Mouse (Mus musculus) CD8-positive naive resting alpha-beta T cell, adult 57 days (primary cell): Measurements from ENCODE around the gene Rsph3b. TPM values are rescaled to one million over a fixed set of nuclear protein-coding genes. Genes with fewer than 3 reads are reported as not detected.

ENCODE experiments used
- total RNA-seq: library from RNA; stranded (reverse); gene quantifications from one replicate; pipeline ENCODE4 v1.2.4, GENCODE M21; 2023

Gene Rsph3b
- total RNA-seq = 12.1 TPM

DNA sequence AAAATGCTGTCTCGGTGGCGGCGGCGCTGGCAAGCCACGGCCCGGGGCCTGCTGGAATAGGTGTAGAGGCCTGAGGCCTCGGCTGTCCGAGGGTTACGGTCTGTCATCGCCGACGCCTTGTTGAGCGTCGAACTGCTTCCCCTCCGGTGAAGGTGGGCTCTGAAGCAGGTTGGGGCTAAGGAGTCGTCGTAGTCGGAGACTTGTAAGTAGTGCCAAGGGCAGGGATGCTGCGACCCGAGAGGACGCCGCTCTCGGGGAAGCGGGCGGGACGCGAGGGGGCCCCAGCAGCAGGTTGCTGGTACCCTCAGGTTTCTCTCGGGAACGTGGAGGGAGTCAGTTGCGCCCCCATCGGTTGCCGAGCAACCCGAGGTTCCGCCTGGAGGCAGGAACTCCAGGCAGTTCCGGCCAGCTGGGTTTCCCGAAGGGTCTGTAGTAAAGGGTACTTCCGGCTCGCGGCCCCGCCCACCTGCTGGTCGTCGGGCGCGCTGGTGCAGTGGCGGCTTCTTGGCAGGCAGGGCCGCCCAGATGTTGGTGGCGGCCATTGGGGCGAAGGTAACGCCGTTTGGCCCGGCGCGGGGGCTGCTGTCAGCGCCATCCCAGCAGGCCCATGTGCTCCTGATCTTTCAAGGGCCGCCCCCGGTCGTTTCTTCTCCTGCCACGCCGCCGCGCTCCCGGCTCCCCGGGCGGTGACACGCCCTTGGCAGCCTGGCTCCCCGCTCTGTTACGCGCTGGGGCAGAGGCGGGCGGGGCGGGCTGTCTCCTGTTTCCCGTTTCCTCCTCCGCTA is at the start of gene Rsph3b:
TSS of gene Rsph3b (minus strand) at position 699 of the 785 bp plus-strand sequence.

DNA sequence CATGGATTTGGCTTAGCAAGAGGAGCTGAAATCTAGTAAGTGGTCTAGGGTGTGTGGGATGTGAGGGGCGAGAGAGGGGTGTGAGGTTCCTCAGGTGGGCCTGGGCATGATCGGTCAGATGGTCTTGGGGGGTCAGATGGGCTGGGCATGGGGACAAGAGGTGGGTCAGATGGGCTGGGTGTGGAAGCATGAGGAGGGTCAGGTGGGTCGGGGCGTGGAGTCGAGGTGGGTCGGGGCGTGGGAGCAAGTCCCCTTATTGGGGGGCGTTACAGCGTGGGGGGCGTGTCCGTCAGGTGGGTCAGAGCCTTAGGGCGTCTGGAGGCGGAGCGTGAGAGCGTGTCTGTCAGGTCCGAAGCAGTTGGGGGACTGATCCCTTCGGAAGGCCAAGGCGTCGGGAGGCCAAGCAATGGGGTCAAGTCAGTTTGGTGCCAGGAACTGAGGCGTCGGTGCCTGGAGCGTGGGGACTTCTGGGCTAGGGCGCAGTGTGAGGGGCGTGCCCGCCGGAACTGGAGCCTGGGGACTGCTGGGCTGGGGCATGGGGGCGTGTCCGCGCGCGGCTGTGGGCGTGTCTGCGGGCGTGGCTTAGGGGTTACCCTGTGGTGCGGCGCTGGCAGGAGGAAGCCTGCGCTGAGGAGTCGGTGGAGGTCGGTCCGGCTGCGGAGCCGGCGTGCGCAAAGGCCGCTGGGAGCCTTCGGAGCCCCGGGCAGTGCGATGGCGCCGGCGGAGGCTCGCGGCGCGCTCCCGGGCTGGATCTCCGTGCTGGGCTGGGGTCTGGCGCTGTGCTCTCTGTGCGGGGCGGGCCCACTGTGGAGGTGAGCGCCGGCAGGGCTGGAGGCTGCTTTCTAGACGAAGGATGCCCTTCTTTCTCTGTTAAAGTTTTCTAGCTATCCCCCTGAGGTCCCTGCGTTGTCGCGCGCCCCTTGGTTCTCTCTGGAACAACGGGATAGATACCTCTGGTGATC is 30.1 kb upstream of the Rsph3b start, which contains the start of gene Gm49721:
TSS of gene Gm49721 (plus strand) at position 618 of the 962 bp plus-strand sequence.

DNA sequence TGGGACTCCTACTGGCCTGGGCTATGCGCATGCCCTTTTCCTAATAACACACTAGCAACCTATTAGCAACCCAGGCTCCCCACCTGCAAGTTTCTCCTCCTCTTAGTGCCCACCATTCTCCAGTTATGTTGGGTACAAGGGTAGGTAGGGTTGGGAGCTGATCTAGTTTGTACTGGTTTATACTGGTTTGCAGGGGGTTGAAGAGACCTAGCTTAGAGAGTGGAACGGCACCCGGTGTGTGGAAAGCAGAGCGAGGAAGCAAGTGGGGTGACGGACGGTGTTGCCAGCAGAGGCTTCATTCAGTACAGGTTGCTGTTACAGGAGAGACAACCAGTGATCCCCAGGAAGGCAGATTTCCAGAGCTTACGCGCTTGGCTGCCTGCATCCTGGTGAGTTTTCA is 21.9 kb upstream of the Rsph3b start, which contains the start of gene Rnaset2b:
TSS of gene Rnaset2b (plus strand) at position 301 of the 400 bp plus-strand sequence.

DNA sequence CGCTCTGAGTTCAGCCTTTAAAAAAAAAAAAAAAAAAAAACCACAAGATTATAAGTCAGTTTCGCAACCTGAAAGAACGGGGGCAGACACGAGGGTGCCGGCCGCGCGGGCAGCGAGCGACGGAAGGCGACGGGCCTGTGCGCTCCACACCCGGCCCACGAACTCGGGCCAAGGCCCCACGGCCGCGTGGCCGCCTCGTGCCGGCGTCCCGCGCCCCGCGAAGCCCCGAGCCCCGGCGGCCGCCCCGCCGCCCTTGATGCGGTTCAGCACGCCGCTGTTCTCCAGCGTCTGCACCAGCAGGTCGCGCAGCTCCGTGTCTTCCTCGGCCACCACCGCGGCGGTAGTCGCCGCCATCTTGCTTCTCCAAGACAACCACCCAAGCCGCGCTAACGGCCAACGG is 12.3 kb upstream of the Rsph3b start, which contains the start of gene Tagap1:
TSS of gene Tagap1 (minus strand) at position 381 of the 400 bp plus-strand sequence.

Other genes with a start within 250 kb of the Rsph3b start
- gene Ezr, start 165.9 kb downstream of the Rsph3b start, total RNA-seq = 353 TPM
- gene Tagap1, start 12.5 kb upstream of the Rsph3b start, total RNA-seq = 121 TPM
- gene Rnaset2b, start 22.0 kb upstream of the Rsph3b start, total RNA-seq = 380 TPM
- gene Gm49721, start 30.2 kb upstream of the Rsph3b start, total RNA-seq = 3.4 TPM
- gene Gm1604a, start 76.9 kb upstream of the Rsph3b start, total RNA-seq = not detected
- 7.8 TPM for gene Rps6ka2, start 221.4 kb upstream of the Rsph3b start, total RNA-seq